Mouse (Mus musculus): Measurements from ENCODE around the gene Ngp. TPM values are rescaled to one million over a fixed set of nuclear protein-coding genes. Genes with fewer than 3 reads are reported as not detected.
A peak's percentile ranks its signal among the peaks of the same experiment; 100 is the strongest.

Gene Ngp
- polyA plus RNA-seq, 1 experiment from 2014 or later: 1.6 TPM

GRCm38 (mm10) chr9:110448857-110449617 is 29.5 kb downstream of the Ngp start:
- Histone ChIP-seq H3K36me3 (ENCODE audit: control insufficient read depth, insufficient read depth, low read length) (no peaks in the 10 kb centered on the region), H3K27ac (ENCODE audit: low read depth, low read length) (no peak overlapping the region), H3K9ac (ENCODE audit: low read depth, low read length) (no peak overlapping the region), H3K27me3 (ENCODE audit: control insufficient read depth, insufficient read depth, low read length) (no peaks in the 10 kb centered on the region), H3K4me1 (ENCODE audit: control insufficient read depth, insufficient read depth, low read length) (no peaks in the 10 kb centered on the region), H3K4me3 (ENCODE audit: low read depth, low read length) (no peak overlapping the region), H3K4me2 (no peak overlapping the region), H3K9me3 (replicated peaks; ENCODE audit: control insufficient read depth, low read length) (no peaks in the 10 kb centered on the region)
- WGBS (ENCODE audit: insufficient replicate concordance): 32% methylated on average over 11 of the region's 11 CpGs
- ATAC-seq (replicated peaks; ENCODE audit: insufficient number of reproducible peaks, low FRiP score, low TSS enrichment): 0 out of 2 replicates have a peak, but pooled peaks have one; percentile 22

GRCm38 (mm10) chr9:110452523-110452922 is 33.0 kb downstream of the Ngp start:
- Histone ChIP-seq H3K4me3 (ENCODE audit: low read depth, low read length) (no peak overlapping the region), H3K9ac (ENCODE audit: low read depth, low read length) (no peak overlapping the region), H3K9me3 (replicated peaks; ENCODE audit: control insufficient read depth, low read length) (no peaks in the 10 kb centered on the region), H3K27me3 (ENCODE audit: control insufficient read depth, insufficient read depth, low read length) (no peaks in the 10 kb centered on the region), H3K4me2 (no peak overlapping the region), H3K4me1 (ENCODE audit: control insufficient read depth, insufficient read depth, low read length) (no peaks in the 10 kb centered on the region), H3K27ac (ENCODE audit: low read depth, low read length) (no peak overlapping the region), H3K36me3 (ENCODE audit: control insufficient read depth, insufficient read depth, low read length) (no peaks in the 10 kb centered on the region)
- WGBS (ENCODE audit: insufficient replicate concordance): 74% methylated on average over 3 of the region's 3 CpGs
- no peak for ATAC-seq (replicated peaks; ENCODE audit: insufficient number of reproducible peaks, low FRiP score, low TSS enrichment)

- H3K27ac ChIP-seq (ENCODE audit: low read depth, low read length): no peak overlapping the region
- no peak overlapping the region for H3K9ac ChIP-seq (ENCODE audit: low read depth, low read length)
- peaks cover 9% of the 10 kb centered on the region for H3K4me1 ChIP-seq (ENCODE audit: control insufficient read depth, insufficient read depth, low read length)
- no peaks in the 10 kb centered on the region for H3K36me3 ChIP-seq (ENCODE audit: control insufficient read depth, insufficient read depth, low read length)
- no peak for ATAC-seq (replicated peaks; ENCODE audit: insufficient number of reproducible peaks, low FRiP score, low TSS enrichment)
- H3K27me3 ChIP-seq (ENCODE audit: control insufficient read depth, insufficient read depth, low read length): no peaks in the 10 kb centered on the region
- WGBS (ENCODE audit: insufficient replicate concordance): 77% methylated on average over 3 of the region's 3 CpGs
- H3K4me2 ChIP-seq: no peak overlapping the region
- no peak overlapping the region for H3K4me3 ChIP-seq (ENCODE audit: low read depth, low read length)
- no peaks in the 10 kb centered on the region for H3K9me3 ChIP-seq (replicated peaks; ENCODE audit: control insufficient read depth, low read length)
These were observed 38.4 kb downstream of the Ngp start for GRCm38 (mm10) chr9:110457926-110458325.

GRCm38 (mm10) chr9:110459145-110459727 is 39.7 kb downstream of the Ngp start:
- H3K4me3 ChIP-seq (ENCODE audit: low read depth, low read length): no peak overlapping the region
- no peaks in the 10 kb centered on the region for H3K27me3 ChIP-seq (ENCODE audit: control insufficient read depth, insufficient read depth, low read length)
- peaks cover 9% of the 10 kb centered on the region for H3K4me1 ChIP-seq (ENCODE audit: control insufficient read depth, insufficient read depth, low read length)
- H3K9me3 ChIP-seq (replicated peaks; ENCODE audit: control insufficient read depth, low read length): no peaks in the 10 kb centered on the region
- H3K4me2 ChIP-seq: no peak overlapping the region
- H3K9ac ChIP-seq (ENCODE audit: low read depth, low read length): peak overlapping the region; percentile 22; the same call in 1 of the 2 replicates
- H3K36me3 ChIP-seq (ENCODE audit: control insufficient read depth, insufficient read depth, low read length): no peaks in the 10 kb centered on the region
- no peak for ATAC-seq (replicated peaks; ENCODE audit: insufficient number of reproducible peaks, low FRiP score, low TSS enrichment)
- 21% methylated on average over 2 of the region's 2 CpGs for WGBS (ENCODE audit: insufficient replicate concordance)
- peak overlapping the region; percentile 57 for H3K27ac ChIP-seq (ENCODE audit: low read depth, low read length)

- Histone ChIP-seq H3K27ac (ENCODE audit: low read depth, low read length) (no peak overlapping the region), H3K4me2 (no peak overlapping the region), H3K9ac (ENCODE audit: low read depth, low read length) (no peak overlapping the region), H3K9me3 (replicated peaks; ENCODE audit: control insufficient read depth, low read length) (no peaks in the 10 kb centered on the region), H3K36me3 (ENCODE audit: control insufficient read depth, insufficient read depth, low read length) (no peaks in the 10 kb centered on the region), H3K4me3 (ENCODE audit: low read depth, low read length) (no peak overlapping the region), H3K4me1 (ENCODE audit: control insufficient read depth, insufficient read depth, low read length) (peaks cover 9% of the 10 kb centered on the region), H3K27me3 (ENCODE audit: control insufficient read depth, insufficient read depth, low read length) (no peaks in the 10 kb centered on the region)
- WGBS (ENCODE audit: insufficient replicate concordance): 74% methylated on average over 18 of the region's 18 CpGs
- no peak for ATAC-seq (replicated peaks; ENCODE audit: insufficient number of reproducible peaks, low FRiP score, low TSS enrichment)
These were observed 41.6 kb downstream of the Ngp start for GRCm38 (mm10) chr9:110460884-110461815.

DNA sequence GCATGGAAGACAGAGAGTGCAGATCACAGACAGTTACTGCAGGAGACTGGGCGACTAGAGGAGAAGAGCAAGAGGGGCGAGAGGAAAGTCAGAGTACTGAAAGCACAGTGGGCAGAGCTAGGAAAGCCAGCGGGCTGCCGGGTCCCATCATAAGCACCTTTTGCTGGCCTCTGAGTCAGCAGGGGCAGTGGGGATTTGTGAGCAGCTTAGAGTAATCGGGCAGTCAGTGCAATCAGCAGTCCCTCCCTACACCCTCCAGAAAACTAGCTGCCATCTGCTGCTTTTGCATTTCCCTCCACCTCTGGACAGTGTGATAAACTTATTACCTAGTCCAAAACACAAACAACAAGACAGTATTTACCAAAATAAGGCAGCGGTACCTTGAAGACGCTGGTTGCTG is 42.8 kb downstream of the Ngp start:
- Histone ChIP-seq H3K4me1 (ENCODE audit: control insufficient read depth, insufficient read depth, low read length) (peaks cover 9% of the 10 kb centered on the region), H3K36me3 (ENCODE audit: control insufficient read depth, insufficient read depth, low read length) (no peaks in the 10 kb centered on the region), H3K27ac (ENCODE audit: low read depth, low read length) (no peak overlapping the region), H3K4me2 (no peak overlapping the region), H3K27me3 (ENCODE audit: control insufficient read depth, insufficient read depth, low read length) (no peaks in the 10 kb centered on the region), H3K9ac (ENCODE audit: low read depth, low read length) (no peak overlapping the region), H3K4me3 (ENCODE audit: low read depth, low read length) (no peak overlapping the region), H3K9me3 (replicated peaks; ENCODE audit: control insufficient read depth, low read length) (no peaks in the 10 kb centered on the region)
- 66% methylated on average over 7 of the region's 7 CpGs for WGBS (ENCODE audit: insufficient replicate concordance)
- no peak for ATAC-seq (replicated peaks; ENCODE audit: insufficient number of reproducible peaks, low FRiP score, low TSS enrichment)

- H3K27ac ChIP-seq (ENCODE audit: low read depth, low read length): no peak overlapping the region
- no peaks in the 10 kb centered on the region for H3K9me3 ChIP-seq (replicated peaks; ENCODE audit: control insufficient read depth, low read length)
- 85% methylated on average over 6 of the region's 6 CpGs for WGBS (ENCODE audit: insufficient replicate concordance)
- H3K4me1 ChIP-seq (ENCODE audit: control insufficient read depth, insufficient read depth, low read length): peaks cover 4% of the 10 kb centered on the region
- no peak overlapping the region for H3K9ac ChIP-seq (ENCODE audit: low read depth, low read length)
- no peaks in the 10 kb centered on the region for H3K27me3 ChIP-seq (ENCODE audit: control insufficient read depth, insufficient read depth, low read length)
- H3K4me3 ChIP-seq (ENCODE audit: low read depth, low read length): no peak overlapping the region
- H3K4me2 ChIP-seq: no peak overlapping the region
- ATAC-seq (replicated peaks; ENCODE audit: insufficient number of reproducible peaks, low FRiP score, low TSS enrichment): no peak
- peaks cover 3% of the 10 kb centered on the region; the same call in 1 of the 2 replicates for H3K36me3 ChIP-seq (ENCODE audit: control insufficient read depth, insufficient read depth, low read length)
These were observed 44.5 kb downstream of the Ngp start for GRCm38 (mm10) chr9:110463983-110464591.

- no peaks in the 10 kb centered on the region for H3K27me3 ChIP-seq (ENCODE audit: control insufficient read depth, insufficient read depth, low read length)
- no peak overlapping the region for H3K9ac ChIP-seq (ENCODE audit: low read depth, low read length)
- H3K9me3 ChIP-seq (replicated peaks; ENCODE audit: control insufficient read depth, low read length): no peaks in the 10 kb centered on the region
- no peak overlapping the region for H3K4me3 ChIP-seq (ENCODE audit: low read depth, low read length)
- no peak overlapping the region for H3K4me2 ChIP-seq
- WGBS (ENCODE audit: insufficient replicate concordance): 88% methylated on average over 6 of the region's 6 CpGs
- ATAC-seq (replicated peaks; ENCODE audit: insufficient number of reproducible peaks, low FRiP score, low TSS enrichment): no peak
- H3K27ac ChIP-seq (ENCODE audit: low read depth, low read length): no peak overlapping the region
- no peaks in the 10 kb centered on the region for H3K4me1 ChIP-seq (ENCODE audit: control insufficient read depth, insufficient read depth, low read length)
- peaks cover 3% of the 10 kb centered on the region; the same call in 1 of the 2 replicates for H3K36me3 ChIP-seq (ENCODE audit: control insufficient read depth, insufficient read depth, low read length)
These were observed 45.8 kb downstream of the Ngp start for GRCm38 (mm10) chr9:110465336-110465735.
